Mouse (Mus musculus) brain, embryonic 14.5 days (tissue): ENCODE measurements around the gene BC067074. TPM values are rescaled to one million over a fixed set of nuclear protein-coding genes. Genes with fewer than 3 reads are reported as not detected.
A peak's percentile ranks its signal among the peaks of the same experiment; 100 is the strongest.
"Not testable (repeated sequence)": the region's sequence is repeated elsewhere in the genome, so short reads cannot be mapped to it uniquely, and the experiment has no call there.

Source experiments
- DNase-seq: peaks from one replicate; pipeline ENCODE4 v3.0.0-alpha.2; 2011; ENCODE audit warnings: low read depth
- CTCF ChIP-seq: fragments of 200-500 bp; IDR thresholded peaks from 2 replicates; pipeline ENCODE4 v1.5.1; 2012; ENCODE audit warnings: inconsistent platforms, mild to moderate bottlenecking, moderate library complexity, borderline replicate concordance; ENCODE audit not compliant: insufficient read depth, insufficient read length; ENCODE audit errors: extremely low read depth
- POLR2A ChIP-seq: fragments of 200-500 bp; IDR thresholded peaks from 2 replicates; pipeline ENCODE4 v1.6.1; 2012; ENCODE audit warnings: mild to moderate bottlenecking, inconsistent platforms, borderline replicate concordance; ENCODE audit not compliant: poor library complexity, insufficient read depth, insufficient read length, severe bottlenecking; ENCODE audit errors: extremely low read depth
- polyA plus RNA-seq: library from polyadenylated mRNA; depleted of rRNA; stranded (reverse); fragments of >200 nt; gene quantifications from 2 replicates; pipeline ENCODE4 v1.2.3, GENCODE M21; 2012; rRNA removed

The BC067074 gene
- 1.5 and 2.7 TPM in 2 replicates for polyA plus RNA-seq

DNA sequence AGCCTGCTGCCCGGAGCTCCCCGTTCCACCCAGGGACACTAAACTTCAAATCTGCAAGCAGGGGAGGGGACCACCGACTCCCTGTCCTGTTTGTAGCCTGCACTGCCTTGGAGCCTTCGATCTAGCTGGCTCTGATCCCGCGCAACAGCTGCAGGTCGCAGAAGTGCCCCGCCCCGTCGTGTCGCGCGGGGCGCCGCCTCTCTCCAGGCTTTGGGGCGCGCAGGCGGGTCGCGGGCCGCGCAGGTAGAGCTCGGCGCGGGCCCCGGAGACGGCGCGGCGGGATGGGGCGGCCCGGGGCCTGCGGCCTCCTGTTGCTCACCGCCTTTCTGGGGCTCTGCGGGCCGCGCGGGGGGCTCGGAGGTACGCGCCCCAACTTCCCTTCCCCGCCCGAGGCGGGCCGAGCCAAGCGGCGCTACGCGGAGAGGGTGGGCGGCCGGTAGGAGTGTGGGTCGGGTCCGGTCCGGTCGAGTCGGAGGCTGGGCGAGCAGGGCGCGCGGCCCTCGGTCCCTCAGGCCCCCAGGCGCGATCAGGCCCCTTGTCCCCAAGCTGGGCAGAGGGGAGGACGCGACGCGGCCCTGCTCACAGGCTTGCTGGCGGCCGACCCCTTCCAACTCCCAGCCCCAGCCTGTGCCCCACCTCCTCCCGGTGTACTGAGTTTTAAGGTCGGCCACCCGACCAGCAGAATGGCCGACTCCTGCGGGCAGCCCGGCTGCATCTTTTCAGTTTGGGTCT, at the start of gene BC067074:
TSS of gene BC067074 (plus strand) at position 185 of the 732 bp plus-strand sequence.
- TF ChIP-seq CTCF = no peak
- no peak for TF ChIP-seq POLR2A
- DNase-seq = peak; percentile 73

DNA sequence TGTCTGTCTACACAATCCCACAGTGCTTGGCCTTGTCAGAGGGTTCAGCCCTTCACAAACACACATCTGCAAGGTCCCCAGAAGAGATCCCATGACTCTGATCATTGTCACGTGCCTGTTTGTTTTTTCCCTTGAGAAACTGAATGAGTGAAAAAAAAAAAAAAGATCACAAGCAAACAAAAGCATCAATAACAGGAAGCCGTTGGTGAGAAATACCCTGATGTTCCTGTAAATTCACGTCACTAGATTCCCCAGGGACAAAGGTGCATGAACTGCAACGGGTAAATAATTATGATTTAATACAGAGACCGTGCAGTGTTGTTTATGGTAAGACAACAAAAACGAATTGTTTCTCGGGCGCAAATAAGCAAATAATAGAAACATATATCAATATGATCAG, 47.9 kb upstream of the BC067074 start:
- TF ChIP-seq CTCF (no peak), POLR2A (no peak)
- no peak for DNase-seq

DNA sequence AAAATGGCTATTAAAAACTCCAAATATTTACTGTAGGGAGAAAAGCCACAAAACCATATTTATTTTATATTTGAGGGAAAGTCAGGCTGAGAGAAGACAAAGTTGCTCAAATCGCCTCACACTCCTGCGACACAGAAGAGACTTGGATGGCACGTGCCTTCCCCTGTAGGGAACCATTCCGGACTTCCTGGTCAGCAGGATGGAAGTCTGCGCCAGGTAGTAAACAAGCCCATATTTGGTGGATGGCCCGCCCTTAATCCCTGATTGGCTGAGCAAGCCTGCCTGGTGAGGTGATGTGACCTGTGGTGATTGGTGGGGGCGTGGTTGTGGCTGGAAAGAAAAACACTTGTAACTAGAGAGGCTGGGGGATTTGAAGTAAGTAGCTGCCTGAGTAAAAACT, 40.4 kb upstream of the BC067074 start:
- not testable (repeated sequence) for DNase-seq

DNA sequence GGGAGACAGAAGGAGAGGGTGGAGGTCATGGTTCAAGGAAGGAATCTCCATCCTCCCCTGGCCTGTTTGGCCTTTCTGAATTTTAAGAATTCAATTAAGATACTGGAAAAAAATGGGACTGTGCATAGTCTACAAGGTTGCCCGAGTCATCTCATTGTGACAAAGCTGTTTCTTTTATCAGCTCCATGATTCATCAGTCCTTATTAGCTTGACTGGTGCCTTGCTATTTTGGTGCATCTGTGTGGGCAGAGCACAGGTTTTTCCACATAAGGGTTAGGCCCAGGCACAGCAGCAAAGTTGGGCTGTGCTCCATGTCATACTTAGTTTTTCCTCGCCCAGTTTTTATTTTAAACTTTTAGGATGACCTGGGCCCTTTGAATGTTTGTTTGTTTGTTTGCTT, 36.2 kb upstream of the BC067074 start:
- DNase-seq = no peak
- TF ChIP-seq CTCF = no peak
- no peak for TF ChIP-seq POLR2A

DNA sequence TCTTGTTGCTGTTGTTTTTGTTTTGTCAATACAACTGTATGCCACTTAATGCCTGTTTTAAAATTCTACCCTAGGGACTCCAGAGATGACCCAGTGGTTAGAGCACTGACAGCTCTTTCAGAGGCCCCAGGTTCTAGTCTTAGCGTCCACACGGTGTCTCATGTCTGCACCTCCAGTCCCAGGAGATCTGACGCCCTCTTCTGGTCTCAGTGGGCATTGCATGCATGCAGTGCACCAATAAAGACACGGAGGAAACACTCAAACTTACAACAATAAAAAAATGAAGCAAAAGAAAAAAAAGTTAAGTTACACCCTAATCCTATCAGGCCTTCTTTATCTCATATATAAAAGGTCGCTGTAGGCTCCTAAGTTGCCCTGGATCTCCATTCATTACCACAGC, 35.8 kb upstream of the BC067074 start:
- peak; percentile 36; the same call in 1 of the 2 replicates for TF ChIP-seq CTCF
- no peak for TF ChIP-seq POLR2A
- DNase-seq = no peak

DNA sequence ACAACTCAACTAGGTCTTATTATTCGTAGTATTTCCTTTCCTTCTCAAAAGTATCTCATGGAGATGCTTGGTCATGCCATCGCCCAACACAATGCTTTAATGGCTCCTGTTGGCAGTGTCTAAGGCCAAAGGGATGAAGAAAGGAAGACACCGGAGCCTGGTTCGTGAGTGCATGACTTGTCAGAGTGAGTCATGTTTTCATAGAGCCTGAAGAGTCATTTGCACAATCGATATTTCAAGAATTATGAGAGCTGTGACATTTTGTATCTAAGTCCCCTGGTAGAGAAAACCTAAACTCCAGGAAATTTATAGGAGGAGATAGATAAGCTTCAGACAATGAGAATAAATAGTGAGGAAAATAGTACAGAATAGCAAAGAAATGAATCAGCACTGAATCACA, 33.7 kb upstream of the BC067074 start:
- TF ChIP-seq POLR2A (no peak), CTCF (no peak)
- DNase-seq = no peak

DNA sequence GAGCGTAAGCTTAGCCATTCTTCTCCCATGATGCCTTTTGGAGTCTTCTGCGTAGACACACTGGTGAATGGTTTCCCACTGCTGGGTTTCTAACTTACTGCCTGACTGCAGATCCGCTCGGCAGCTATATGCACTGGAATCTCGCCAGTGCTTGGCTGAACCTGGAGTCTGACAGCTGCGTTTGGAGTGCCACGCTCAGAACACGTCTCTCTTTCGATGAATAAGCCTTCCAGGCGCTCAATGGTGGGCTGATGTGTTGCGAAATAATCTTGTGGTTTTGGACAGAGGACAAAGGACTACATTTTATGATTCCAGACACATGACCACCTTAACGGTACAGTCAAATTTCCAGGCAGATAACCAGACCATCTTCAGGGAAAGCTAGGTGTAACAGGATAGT, 30.1 kb upstream of the BC067074 start:
- no peak for TF ChIP-seq CTCF
- TF ChIP-seq POLR2A = no peak
- peak; percentile 83 for DNase-seq

DNA sequence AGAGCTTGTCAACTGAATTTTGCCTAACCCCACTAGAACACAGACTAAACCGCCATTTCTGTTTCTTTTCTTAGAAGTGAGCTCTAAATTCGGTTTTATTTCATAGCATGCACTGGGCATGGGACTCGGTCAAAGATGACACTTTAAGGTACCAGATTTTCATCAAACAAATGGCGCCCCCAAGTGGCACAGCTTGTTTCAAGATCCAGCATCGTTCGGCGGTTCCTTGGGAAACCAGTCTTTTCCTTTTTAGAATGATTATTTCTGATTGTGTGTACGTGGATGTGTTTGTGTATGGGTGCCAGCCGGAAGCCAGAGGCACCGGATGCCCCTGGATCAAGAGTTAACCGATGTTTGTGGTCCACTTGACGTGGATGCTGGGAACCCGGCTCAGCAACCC, 27.7 kb upstream of the BC067074 start:
- TF ChIP-seq POLR2A = no peak
- TF ChIP-seq CTCF = peak; percentile 64; the same call in 1 of the 2 replicates
- peak; percentile 71 for DNase-seq

DNA sequence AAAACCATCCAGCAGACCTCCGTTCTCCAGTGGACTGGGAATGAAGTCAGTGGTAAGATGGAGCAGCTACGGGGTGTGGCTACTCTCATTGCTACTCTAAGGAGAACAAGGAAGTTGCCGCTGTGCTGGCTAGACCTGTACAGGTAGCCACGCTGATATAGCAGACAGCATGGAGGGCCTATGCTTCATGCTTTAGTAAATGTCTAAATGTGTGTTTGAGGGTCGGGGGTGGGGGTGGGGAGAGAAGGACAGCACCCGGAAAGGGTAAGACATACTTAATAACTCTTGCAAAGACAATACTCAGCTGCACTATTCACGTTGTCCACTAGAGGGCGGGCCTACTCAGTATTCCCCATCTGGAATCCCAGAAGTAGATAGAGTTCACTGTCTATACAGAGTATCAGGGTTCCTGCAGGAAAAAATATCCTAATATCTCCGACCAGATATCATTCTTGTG, 26.4 kb upstream of the BC067074 start:
- peak; percentile 89 for DNase-seq
- TF ChIP-seq POLR2A (no peak), CTCF (peak; percentile 86)

DNA sequence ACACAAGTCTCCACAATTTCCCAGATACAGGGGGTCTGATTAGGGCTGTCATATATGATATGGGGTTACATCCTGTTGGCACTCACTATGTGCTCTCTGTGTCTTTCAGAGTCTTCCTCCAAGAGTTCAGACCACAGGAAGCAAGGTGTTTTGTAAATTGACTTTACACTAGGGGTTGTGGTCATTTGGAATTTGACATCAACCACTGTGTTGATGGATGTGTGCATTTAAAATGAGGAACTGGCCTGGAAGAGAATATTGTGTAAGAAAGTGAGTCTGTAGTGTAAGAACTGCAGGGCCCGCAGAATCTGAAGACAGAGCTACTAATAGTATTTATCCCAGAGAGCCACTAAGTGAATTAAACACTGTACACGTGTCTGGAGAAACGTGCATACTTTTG, 25.8 kb upstream of the BC067074 start:
- TF ChIP-seq CTCF (no peak), POLR2A (no peak)
- no peak for DNase-seq

DNA sequence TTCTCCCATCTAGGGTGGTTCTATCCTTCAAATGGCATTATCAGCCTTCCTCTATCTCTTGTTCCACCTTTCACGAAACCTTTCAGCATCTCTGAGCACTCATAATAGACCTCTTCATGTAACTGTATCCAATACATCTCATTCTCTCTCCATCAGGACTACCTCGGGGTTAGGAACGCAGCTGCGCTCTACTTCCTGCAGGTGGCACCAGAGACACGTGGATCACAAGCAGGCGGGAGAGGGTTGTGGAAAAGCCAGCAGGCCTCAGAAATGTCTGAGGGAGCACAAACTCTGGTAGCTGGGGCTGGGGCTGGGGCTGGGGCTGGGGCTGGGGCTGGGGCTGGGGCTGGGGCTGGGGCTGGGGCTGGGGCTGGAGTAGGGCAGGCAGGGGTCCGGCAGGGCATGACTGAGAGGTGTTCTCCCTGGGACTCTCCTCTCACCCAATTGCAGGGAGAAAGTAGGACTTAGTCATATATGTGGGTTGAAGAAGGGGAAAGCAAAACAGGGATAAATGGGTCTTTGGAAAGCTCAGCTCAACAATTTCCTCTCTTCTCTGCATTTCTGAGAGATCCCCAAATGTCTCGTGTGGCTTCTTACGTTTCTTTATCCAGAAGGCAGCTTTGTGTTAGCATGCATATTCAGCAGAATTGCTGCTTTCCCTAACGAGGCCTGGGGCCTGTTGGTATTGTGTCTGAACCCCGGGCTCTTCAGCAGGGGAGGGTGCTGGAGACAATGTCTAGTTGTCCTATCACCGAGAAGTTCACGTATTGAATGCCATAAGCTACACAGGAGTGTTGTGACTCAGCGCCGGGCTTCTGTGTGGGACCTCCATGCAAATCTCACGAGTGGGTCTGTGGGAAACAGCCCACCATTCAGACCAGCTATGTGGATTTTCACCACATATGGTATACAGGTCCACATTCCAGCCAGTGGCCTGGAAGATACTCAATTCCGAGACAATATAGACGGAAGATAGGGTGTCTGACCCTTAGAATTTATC, 22.9 kb upstream of the BC067074 start:
- no peak for TF ChIP-seq POLR2A
- peak; percentile 97 for TF ChIP-seq CTCF
- DNase-seq = peak; percentile 91

DNA sequence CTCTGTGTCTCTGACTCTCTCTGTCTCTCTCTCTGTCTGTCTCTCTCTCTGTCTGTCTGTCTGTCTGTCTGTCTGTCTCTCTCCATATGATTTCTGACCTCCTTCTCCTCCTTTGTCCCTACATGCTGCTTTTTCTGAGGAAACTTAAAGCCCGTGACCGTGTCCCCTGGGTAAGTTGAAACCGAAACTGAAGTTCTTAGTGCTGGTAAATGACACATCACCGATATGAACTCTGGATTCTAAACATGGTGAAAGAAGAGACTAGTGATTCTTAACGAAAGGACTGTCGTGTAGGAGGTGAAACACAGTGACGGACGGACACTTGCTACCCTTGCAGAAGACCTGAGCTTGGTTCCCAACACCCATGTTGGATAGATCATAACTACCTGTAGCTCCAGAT, 21.8 kb upstream of the BC067074 start:
- TF ChIP-seq POLR2A (no peak), CTCF (no peak)
- DNase-seq = no peak

DNA sequence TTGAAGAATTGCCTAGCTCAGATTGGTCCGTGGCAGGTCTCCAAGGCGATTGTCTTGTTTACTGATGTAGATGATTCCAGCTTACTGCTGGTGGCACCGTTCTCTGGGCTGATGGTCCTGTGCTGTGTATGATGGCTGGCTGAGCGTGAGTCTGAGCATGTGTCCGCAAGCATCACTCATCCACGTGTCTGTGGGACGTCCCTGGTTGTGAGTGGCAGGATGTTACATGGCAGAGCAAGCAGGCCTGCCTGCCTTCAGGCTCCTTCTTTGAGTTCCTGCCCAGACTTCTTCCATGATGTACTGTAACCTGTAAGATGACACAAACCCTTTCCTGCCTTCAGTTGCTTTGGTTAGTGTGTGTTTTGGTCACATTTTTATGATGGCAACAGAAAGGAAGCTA, 5.8 kb upstream of the BC067074 start:
- no peak for DNase-seq
- TF ChIP-seq CTCF (no peak), POLR2A (no peak)
